Mouse (Mus musculus) liver, embryonic 14.5 days (tissue): ENCODE data around the gene Nfatc4. TPM values are rescaled to one million over a fixed set of nuclear protein-coding genes. Genes with fewer than 3 reads are reported as not detected.
A peak's percentile ranks its signal among the peaks of the same experiment; 100 is the strongest.

Experiments
- ATAC-seq: fragments of 200-750 bp; cut with Nextera tagmentation; 2 replicates; pipeline ENCODE4 v1.8.0; 2017; ENCODE audit warnings: moderate number of reproducible peaks, mild to moderate bottlenecking, moderate library complexity; ENCODE audit not compliant: insufficient read depth
- DNase-seq, 3 experiments: peaks; one replicate each; pipeline ENCODE4 v3.0.0-alpha.2; 2012 to 2013; ENCODE audit warnings: low read depth in 3 of 3, low spot score in 3 of 3
- H3K27ac ChIP-seq: fragments of 300-500 bp; sonication (generic); 2 replicates; pipeline ENCODE4 v1.5.1; 2014; ENCODE audit warnings: moderate library complexity, mild to moderate bottlenecking, control low read depth, inconsistent platforms
- H3K27me3 ChIP-seq: fragments of 300-500 bp; sonication (generic); 2 replicates; pipeline ENCODE4 v1.6.1; 2014; ENCODE audit warnings: mild to moderate bottlenecking, low read length, moderate library complexity; ENCODE audit not compliant: control insufficient read depth, insufficient read depth
- H3K36me3 ChIP-seq: fragments of 300-500 bp; sonication (generic); replicated peaks from 2 replicates; pipeline ENCODE4 v1.6.1; 2014; ENCODE audit warnings: low read depth; ENCODE audit not compliant: control insufficient read depth, insufficient read depth
- H3K4me1 ChIP-seq, 2 experiments: fragments of 200-500 bp in 1 of 2; fragments of 300-500 bp in 1 of 2; sonication (generic) in 1 of 2; replicated peaks; 2 replicates each; pipeline ENCODE4 v1.6.1; 2012 to 2014; ENCODE audit warnings: antibody characterized with exemption in 1 of 2, inconsistent platforms in 1 of 2, low read length in 1 of 2; ENCODE audit not compliant: control insufficient read depth in 2 of 2, insufficient read depth in 2 of 2
- H3K4me2 ChIP-seq: fragments of 300-500 bp; sonication (generic); 2 replicates; pipeline ENCODE4 v1.6.1; 2014; ENCODE audit warnings: low read depth, mild to moderate bottlenecking, control low read depth, moderate library complexity
- H3K4me3 ChIP-seq, 2 experiments: fragments of 200-500 bp in 1 of 2; fragments of 300-500 bp in 1 of 2; sonication (generic) in 1 of 2; 2 replicates each; pipeline ENCODE4 v1.5.1; 2012 to 2014; ENCODE audit warnings: low read depth in 2 of 2, low read length in 2 of 2, mild to moderate bottlenecking in 2 of 2, control low read depth in 1 of 2, inconsistent platforms in 1 of 2, moderate library complexity in 1 of 2; ENCODE audit not compliant: insufficient read depth in 1 of 2
- H3K9ac ChIP-seq: fragments of 300-500 bp; sonication (generic); replicated peaks from 2 replicates; pipeline ENCODE4 v1.6.1; 2014; ENCODE audit warnings: mild to moderate bottlenecking, control low read depth, moderate library complexity
- H3K9me3 ChIP-seq: fragments of 300-500 bp; sonication (generic); 2 replicates; pipeline ENCODE4 v1.6.1; 2016; ENCODE audit warnings: low read length, mixed read lengths; ENCODE audit not compliant: control insufficient read depth
- CTCF ChIP-seq: IDR thresholded peaks from 2 replicates; pipeline ENCODE4 v1.5.1; 2016; ENCODE audit warnings: antibody characterized with exemption, low read depth, control low read depth
- EP300 ChIP-seq: IDR thresholded peaks from 2 replicates; pipeline ENCODE4 v1.6.1; 2016; ENCODE audit warnings: antibody characterized with exemption, low read depth
- WGBS: fragments of 180-500 bp; shearing (Covaris S2); extraction: QIAGEN DNeasy Blood & Tissue Kit; methylation state at CpG from one replicate; pipeline ENCODE4 v1.1.7; 2014; ENCODE audit not compliant: insufficient replicate concordance; 5-methylcytosine and 5-hydroxymethylcytosine counted together
- polyA plus RNA-seq, 2 experiments: library from polyadenylated mRNA; depleted of rRNA in 1 of 2; stranded (reverse) in 1 of 2; unstranded in 1 of 2; fragments of >200 nt; fragmentation: Nextera tagmentation in 1 of 2; extraction: Ambion mirVana in 1 of 2; gene quantifications; 2 replicates each; pipeline versions ENCODE4 v1.2.1 to v1.2.3; 2012 to 2014

The Nfatc4 gene
- polyA plus RNA-seq, 2 experiments, result 0.33 to 1.0 TPM

DNA sequence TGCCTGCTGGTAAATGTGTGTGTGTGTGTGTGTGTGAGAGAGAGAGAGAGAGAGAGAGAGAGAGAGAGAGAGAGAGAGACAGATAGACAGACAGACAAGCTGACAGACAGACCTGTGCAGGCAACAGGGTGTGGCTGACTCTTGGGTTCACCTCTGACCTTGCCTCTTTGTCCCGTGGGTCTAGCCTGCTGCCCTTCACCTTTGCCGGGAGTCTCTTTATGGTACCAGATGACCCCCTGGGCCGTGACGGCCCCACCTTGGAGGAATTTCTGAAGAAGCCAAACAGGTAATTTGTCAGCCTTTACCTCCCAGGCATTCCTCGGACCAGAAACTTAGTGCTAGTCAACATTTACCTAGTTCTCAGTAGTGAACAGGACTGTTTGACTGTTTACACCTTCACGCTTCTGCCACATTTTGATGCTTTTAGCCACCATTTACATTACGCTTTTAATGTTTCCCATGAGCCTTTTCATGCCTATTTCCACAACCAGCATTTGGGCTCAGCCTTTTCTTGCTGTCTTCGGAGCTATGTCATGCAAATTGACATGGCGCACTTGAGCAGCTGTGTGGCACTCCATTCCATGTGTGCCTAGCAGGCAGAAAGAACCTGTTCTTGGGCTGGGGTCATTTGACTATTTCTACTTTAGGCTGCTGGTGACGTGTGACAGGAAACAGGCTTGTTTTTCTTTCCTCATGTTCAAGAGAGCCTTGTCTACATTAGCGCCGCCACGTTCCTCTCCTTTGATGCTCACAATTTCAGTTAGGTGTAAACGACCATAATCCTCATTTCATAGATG, 45.5 kb downstream of the Nfatc4 start:
- no peak for ATAC-seq
- Histone ChIP-seq H3K4me3 (no peak overlapping the region), H3K9me3 (no peaks in the 10 kb centered on the region), H3K27me3 (no peaks in the 10 kb centered on the region), H3K27ac (no peak overlapping the region), H3K36me3 (no peaks in the 10 kb centered on the region; the same call in 1 of the 2 replicates), H3K4me1 (no peaks in the 10 kb centered on the region), H3K9ac (no peak overlapping the region), H3K4me2 (no peak overlapping the region)
- TF ChIP-seq EP300 (no peak), CTCF (no peak)
- WGBS, result 77% methylated on average over 14 of the region's 14 CpGs
- DNase-seq, result no peak

DNA sequence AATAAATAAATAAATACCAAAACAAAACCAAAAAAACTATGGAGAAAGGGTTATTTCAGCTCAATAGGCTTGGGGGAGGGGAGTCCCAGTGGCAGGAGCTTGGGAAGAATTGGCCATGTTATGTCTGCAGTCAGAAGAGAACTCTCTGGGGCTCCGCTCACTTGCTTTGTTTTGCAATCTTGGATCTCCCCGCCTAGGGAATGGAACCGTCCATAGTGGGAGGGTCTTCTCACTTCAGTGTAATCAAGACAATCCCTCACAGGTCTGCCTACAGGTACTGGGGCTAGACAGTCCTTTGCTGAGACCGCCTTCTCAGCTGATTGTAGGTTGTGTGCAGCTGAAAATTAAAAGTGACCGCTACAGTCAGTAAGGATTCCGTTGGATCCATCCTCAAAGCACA, 46.6 kb downstream of the Nfatc4 start:
- TF ChIP-seq EP300 (no peak), CTCF (no peak)
- 78% methylated on average over 6 of the region's 6 CpGs for WGBS
- no peak overlapping the region for H3K9ac ChIP-seq
- no peak overlapping the region for H3K4me3 ChIP-seq
- H3K9me3 ChIP-seq, result no peaks in the 10 kb centered on the region
- no peak overlapping the region for H3K4me2 ChIP-seq
- H3K27me3 ChIP-seq, result no peaks in the 10 kb centered on the region
- ATAC-seq (no peak), DNase-seq (no peak)
- no peaks in the 10 kb centered on the region; the same call in 1 of the 2 replicates for H3K36me3 ChIP-seq
- H3K27ac ChIP-seq, result no peak overlapping the region
- 0 out of 4 replicates have a peak, but pooled peaks cover 0 to 2% of the 10 kb centered on the region in 2 experiments for H3K4me1 ChIP-seq

DNA sequence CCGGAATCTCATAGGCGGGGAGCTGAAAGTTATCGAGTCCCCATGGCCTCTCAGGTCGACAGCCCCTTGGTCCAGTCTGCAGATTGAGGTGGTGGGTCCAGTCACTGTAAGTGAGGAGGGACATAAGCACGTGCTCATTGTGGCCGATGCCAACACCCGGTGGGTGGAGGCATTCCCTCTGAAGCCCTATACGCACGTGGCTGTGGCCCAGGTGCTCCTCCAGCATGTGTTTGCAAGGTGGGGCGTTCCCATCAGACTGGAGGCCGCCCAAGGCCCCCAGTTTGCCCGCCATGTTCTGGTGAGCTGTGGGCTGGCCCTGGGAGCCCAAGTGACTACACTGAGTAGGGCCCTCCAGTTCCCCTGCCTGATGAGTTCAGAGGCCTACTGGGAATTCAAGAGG, 49.1 kb downstream of the Nfatc4 start:
- H3K27ac ChIP-seq, result no peak overlapping the region
- no peak for ATAC-seq
- H3K9me3 ChIP-seq, result no peaks in the 10 kb centered on the region
- no peaks in the 10 kb centered on the region for H3K36me3 ChIP-seq
- H3K4me2 ChIP-seq, result no peak overlapping the region
- no peak for TF ChIP-seq EP300
- TF ChIP-seq CTCF, result no peak
- DNase-seq, result no peak
- H3K4me1 ChIP-seq, result peaks cover 0 to 2% of the 10 kb centered on the region in 2 experiments; a peak in 1 of 4 replicates
- no peak overlapping the region for H3K9ac ChIP-seq
- WGBS, result 74% methylated on average over 12 of the region's 12 CpGs
- H3K27me3 ChIP-seq, result no peaks in the 10 kb centered on the region
- no peak overlapping the region for H3K4me3 ChIP-seq

DNA sequence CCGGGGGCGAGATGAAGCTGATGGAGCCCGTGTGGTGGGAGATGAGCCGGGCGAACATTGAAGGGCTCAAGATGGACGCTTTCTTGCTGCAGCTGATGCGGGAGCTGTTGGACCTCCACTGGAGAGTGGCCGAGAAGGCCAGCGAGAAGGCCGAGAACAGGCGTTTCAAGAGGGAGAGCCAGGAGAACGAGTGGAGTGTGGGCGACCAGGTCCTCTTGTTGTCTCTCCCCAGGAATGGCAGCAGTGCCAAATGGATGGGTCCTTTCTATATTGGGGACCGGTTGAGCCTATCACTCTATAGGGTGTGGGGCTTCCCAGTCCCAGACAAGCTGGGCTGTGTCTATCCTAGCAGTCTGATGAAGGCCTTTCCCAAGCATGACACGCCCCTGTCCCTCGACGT, 49.6 kb downstream of the Nfatc4 start:
- Histone ChIP-seq H3K9ac (no peak overlapping the region), H3K4me1 (peaks cover 0 to 2% of the 10 kb centered on the region in 2 experiments; a peak in 1 of 4 replicates), H3K4me2 (no peak overlapping the region), H3K4me3 (no peak overlapping the region), H3K9me3 (no peaks in the 10 kb centered on the region), H3K27me3 (no peaks in the 10 kb centered on the region; the same call in 1 of the 2 replicates), H3K27ac (no peak overlapping the region), H3K36me3 (no peaks in the 10 kb centered on the region)
- WGBS, result 68% methylated on average over 17 of the region's 17 CpGs
- no peak for TF ChIP-seq CTCF
- no peak for TF ChIP-seq EP300
- ATAC-seq, result no peak
- DNase-seq, result no peak

DNA sequence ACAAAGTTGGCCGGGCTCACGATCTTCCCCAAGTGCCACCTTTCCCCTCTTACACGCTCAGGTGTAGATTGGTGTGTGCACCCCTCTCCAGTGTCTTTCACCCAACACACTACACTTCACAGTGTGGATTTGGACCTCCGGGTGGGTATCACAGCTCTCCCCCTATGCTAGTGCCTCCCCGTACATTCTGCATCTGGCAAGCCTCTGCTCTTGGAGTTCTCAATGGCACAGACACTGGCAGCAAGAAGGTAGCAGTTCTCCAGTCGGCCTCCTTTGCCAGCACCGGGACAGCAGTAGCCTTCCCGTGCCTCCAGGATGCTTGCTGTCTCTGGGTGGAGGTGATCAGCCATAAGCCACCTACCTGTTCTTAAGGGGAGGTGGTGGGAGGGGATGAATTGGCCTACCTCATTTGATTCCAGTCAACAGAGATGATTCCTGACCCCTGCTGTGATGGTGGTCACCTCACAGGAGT, 50.3 kb downstream of the Nfatc4 start:
- Histone ChIP-seq H3K4me1 (peaks cover 0 to 7% of the 10 kb centered on the region in 2 experiments; a peak in 1 of 4 replicates), H3K27me3 (no peaks in the 10 kb centered on the region; the same call in none of the 2 replicates), H3K9me3 (no peaks in the 10 kb centered on the region), H3K4me2 (no peak overlapping the region), H3K36me3 (no peaks in the 10 kb centered on the region), H3K4me3 (no peak overlapping the region), H3K9ac (no peak overlapping the region), H3K27ac (no peak overlapping the region)
- ATAC-seq (peak; percentile 7; the same call in 1 of the 2 replicates), DNase-seq (no peak)
- 66% methylated on average over 8 of the region's 8 CpGs for WGBS
- no peak for TF ChIP-seq CTCF
- no peak for TF ChIP-seq EP300
